Mouse (Mus musculus) heart, embryonic 16.5 days (tissue): Measurements from ENCODE around the gene Kif1c. TPM values are rescaled to one million over a fixed set of nuclear protein-coding genes. Genes with fewer than 3 reads are reported as not detected.

ENCODE experiments used
- ATAC-seq: fragments of 200-750 bp; cut with Nextera tagmentation; replicated peaks from 2 replicates; pipeline ENCODE4 v1.8.0; 2017; ENCODE audit warnings: moderate number of reproducible peaks; ENCODE audit not compliant: insufficient read depth, low FRiP score; ENCODE audit errors: extremely low read depth
- H3K27ac ChIP-seq: fragments of 300-500 bp; sonication (generic); 2 replicates; pipeline ENCODE4 v1.5.1; 2014; ENCODE audit warnings: mild to moderate bottlenecking, low read length, control low read depth, moderate library complexity
- H3K27me3 ChIP-seq: fragments of 300-500 bp; sonication (generic); 2 replicates; pipeline ENCODE4 v1.6.1; 2014; ENCODE audit warnings: low read length, mixed read lengths; ENCODE audit not compliant: control insufficient read depth, insufficient read depth
- H3K36me3 ChIP-seq: fragments of 300-500 bp; sonication (generic); 2 replicates; pipeline ENCODE4 v1.6.1; 2014; ENCODE audit not compliant: control insufficient read depth, insufficient read depth
- H3K4me1 ChIP-seq: fragments of 300-500 bp; sonication (generic); 2 replicates; pipeline ENCODE4 v1.6.1; 2014; ENCODE audit warnings: low read length, mixed read lengths; ENCODE audit not compliant: control insufficient read depth, insufficient read depth
- H3K4me2 ChIP-seq: fragments of 300-500 bp; sonication (generic); 2 replicates; pipeline ENCODE4 v1.6.1; 2014; ENCODE audit warnings: low read depth, mild to moderate bottlenecking, control low read depth, low read length
- H3K4me3 ChIP-seq: fragments of 300-500 bp; sonication (generic); 2 replicates; pipeline ENCODE4 v1.5.1; 2014; ENCODE audit warnings: mild to moderate bottlenecking, control low read depth, low read length
- H3K9ac ChIP-seq: fragments of 300-500 bp; sonication (generic); 2 replicates; pipeline ENCODE4 v1.6.1; 2014; ENCODE audit warnings: low read length, control low read depth
- H3K9me3 ChIP-seq: fragments of 300-500 bp; sonication (generic); replicated peaks from 2 replicates; pipeline ENCODE4 v1.6.1; 2016; ENCODE audit warnings: low read length; ENCODE audit not compliant: control insufficient read depth
- WGBS: fragments of 180-500 bp; shearing (Covaris S2); extraction: QIAGEN DNeasy Blood & Tissue Kit; methylation state at CpG from one replicate; pipeline ENCODE4 v1.1.7; 2014; 5-methylcytosine and 5-hydroxymethylcytosine counted together
- polyA plus RNA-seq: library from polyadenylated mRNA; unstranded; fragments of >200 nt; fragmentation: Nextera tagmentation; extraction: Ambion mirVana; gene quantifications from 2 replicates; pipeline ENCODE4 v1.2.1, GENCODE M21; 2015

Gene Kif1c
- polyA plus RNA-seq, 1 experiment from 2014 or later, result 5.2 TPM

- Histone ChIP-seq H3K4me2 (no peak overlapping the region), H3K9ac (no peak overlapping the region), H3K27ac (no peak overlapping the region)
These were observed 20.7 kb downstream of the Kif1c start for GRCm38 (mm10) chr11:70721072-70721471.

GRCm38 (mm10) chr11:70724706-70725105 lies 24.4 kb downstream of the Kif1c start:
- 93% methylated on average over 9 of the region's 9 CpGs for WGBS
- H3K27ac ChIP-seq, result no peak overlapping the region
- peaks cover 71% of the 10 kb centered on the region for H3K36me3 ChIP-seq
- H3K9ac ChIP-seq, result no peak overlapping the region
- no peak overlapping the region for H3K4me3 ChIP-seq
- no peak for ATAC-seq
- H3K27me3 ChIP-seq, result no peaks in the 10 kb centered on the region
- no peaks in the 10 kb centered on the region for H3K4me1 ChIP-seq
- no peaks in the 10 kb centered on the region for H3K9me3 ChIP-seq
- no peak overlapping the region for H3K4me2 ChIP-seq

More at GRCm38 (mm10) chr11:70721072-70721471, 20.7 kb downstream of the Kif1c start:
- H3K4me3 ChIP-seq, result no peak overlapping the region
- H3K9me3 ChIP-seq, result no peaks in the 10 kb centered on the region
- peaks cover 73% of the 10 kb centered on the region for H3K36me3 ChIP-seq
- H3K4me1 ChIP-seq, result no peaks in the 10 kb centered on the region
- peak; percentile 45; the same call in 1 of the 2 replicates for ATAC-seq
- 80% methylated on average over 3 of the region's 3 CpGs for WGBS
- no peaks in the 10 kb centered on the region for H3K27me3 ChIP-seq

GRCm38 (mm10) chr11:70726585-70726984 lies 26.2 kb downstream of the Kif1c start:
- no peak overlapping the region for H3K27ac ChIP-seq
- H3K4me1 ChIP-seq, result no peaks in the 10 kb centered on the region
- H3K36me3 ChIP-seq, result peaks cover 64% of the 10 kb centered on the region
- H3K4me2 ChIP-seq, result no peak overlapping the region
- H3K27me3 ChIP-seq, result no peaks in the 10 kb centered on the region
- no peaks in the 10 kb centered on the region for H3K9me3 ChIP-seq
- no peak overlapping the region for H3K4me3 ChIP-seq
- WGBS, result 82% methylated on average over 2 of the region's 2 CpGs
- no peak overlapping the region for H3K9ac ChIP-seq
- ATAC-seq, result no peak

GRCm38 (mm10) chr11:70727385-70727784 lies 27.0 kb downstream of the Kif1c start:
- Histone ChIP-seq H3K27ac (no peak overlapping the region), H3K36me3 (peaks cover 58% of the 10 kb centered on the region), H3K27me3 (no peaks in the 10 kb centered on the region), H3K4me1 (no peaks in the 10 kb centered on the region), H3K9ac (no peak overlapping the region), H3K4me2 (no peak overlapping the region), H3K4me3 (no peak overlapping the region), H3K9me3 (no peaks in the 10 kb centered on the region)
- ATAC-seq, result no peak
- WGBS, result 86% methylated on average over 5 of the region's 5 CpGs

GRCm38 (mm10) chr11:70730427-70731038 lies 30.2 kb downstream of the Kif1c start:
- ATAC-seq, result no peak
- Histone ChIP-seq H3K4me3 (no peak overlapping the region), H3K9me3 (no peaks in the 10 kb centered on the region), H3K4me1 (no peaks in the 10 kb centered on the region), H3K36me3 (peaks cover 36% of the 10 kb centered on the region), H3K27ac (no peak overlapping the region), H3K9ac (no peak overlapping the region), H3K4me2 (no peak overlapping the region), H3K27me3 (no peaks in the 10 kb centered on the region)
- WGBS, result 76% methylated on average over 9 of the region's 9 CpGs

- no peaks in the 10 kb centered on the region for H3K4me1 ChIP-seq
- no peaks in the 10 kb centered on the region for H3K9me3 ChIP-seq
- H3K27me3 ChIP-seq, result no peaks in the 10 kb centered on the region
- no peak overlapping the region for H3K9ac ChIP-seq
- WGBS, result 50% methylated on average over 5 of the region's 5 CpGs
- peaks cover 29% of the 10 kb centered on the region for H3K36me3 ChIP-seq
- ATAC-seq, result no peak
- no peak overlapping the region for H3K4me2 ChIP-seq
- 0 out of 2 replicates have a peak overlapping the region, but pooled peaks have one; percentile 13 for H3K27ac ChIP-seq
- no peak overlapping the region for H3K4me3 ChIP-seq
These were observed 30.8 kb downstream of the Kif1c start for GRCm38 (mm10) chr11:70731178-70731577.

- Histone ChIP-seq H3K4me3 (no peak overlapping the region), H3K4me1 (no peaks in the 10 kb centered on the region), H3K27me3 (no peaks in the 10 kb centered on the region), H3K9ac (no peak overlapping the region), H3K36me3 (peaks cover 9% of the 10 kb centered on the region), H3K4me2 (no peak overlapping the region), H3K27ac (no peak overlapping the region), H3K9me3 (no peaks in the 10 kb centered on the region)
- WGBS, result 64% methylated on average over 5 of the region's 5 CpGs
- ATAC-seq, result no peak
These were observed 32.9 kb downstream of the Kif1c start for GRCm38 (mm10) chr11:70733256-70733655.

- H3K4me2 ChIP-seq, result no peak overlapping the region
- no peaks in the 10 kb centered on the region for H3K27me3 ChIP-seq
- no peaks in the 10 kb centered on the region for H3K36me3 ChIP-seq
- H3K4me3 ChIP-seq, result no peak overlapping the region
- WGBS, result 43% methylated on average over 5 of the region's 5 CpGs
- no peaks in the 10 kb centered on the region for H3K4me1 ChIP-seq
- H3K9me3 ChIP-seq, result no peaks in the 10 kb centered on the region
- H3K27ac ChIP-seq, result no peak overlapping the region
- H3K9ac ChIP-seq, result no peak overlapping the region
- ATAC-seq, result no peak
These were observed 37.4 kb downstream of the Kif1c start for GRCm38 (mm10) chr11:70737749-70738148.

- Histone ChIP-seq H3K4me1 (no peaks in the 10 kb centered on the region), H3K27ac (no peak overlapping the region), H3K4me2 (no peak overlapping the region), H3K9me3 (no peaks in the 10 kb centered on the region), H3K36me3 (no peaks in the 10 kb centered on the region), H3K4me3 (no peak overlapping the region), H3K27me3 (no peaks in the 10 kb centered on the region), H3K9ac (no peak overlapping the region)
- 84% methylated on average over 3 of the region's 3 CpGs for WGBS
- no peak for ATAC-seq
These were observed 41.3 kb downstream of the Kif1c start for GRCm38 (mm10) chr11:70741603-70742002.
